Mouse (Mus musculus) kidney, adult 2 months (tissue): Measurements from ENCODE around the gene Col1a1. TPM values are rescaled to one million over a fixed set of nuclear protein-coding genes. Genes with fewer than 3 reads are reported as not detected.

Experiments
- DNase-seq: peaks from one replicate; pipeline ENCODE4 v3.0.0; 2021
- H3K27ac ChIP-seq: fragments of 200-500 bp; 2 replicates; pipeline ENCODE4 v1.5.1; 2012; ENCODE audit warnings: low read depth, low read length, control low read depth, inconsistent platforms; ENCODE audit not compliant: insufficient read depth
- H3K27me3 ChIP-seq: fragments of 200-500 bp; replicated peaks from 2 replicates; pipeline ENCODE4 v1.6.1; 2012; ENCODE audit warnings: mild to moderate bottlenecking, moderate library complexity, low read length, inconsistent platforms; ENCODE audit not compliant: control insufficient read depth, insufficient read depth
- H3K36me3 ChIP-seq: fragments of 200-500 bp; 2 replicates; pipeline ENCODE4 v1.6.1; 2012; ENCODE audit warnings: mild to moderate bottlenecking, moderate library complexity, low read length, inconsistent platforms; ENCODE audit not compliant: control insufficient read depth, insufficient read depth
- H3K4me1 ChIP-seq: fragments of 200-500 bp; 2 replicates; pipeline ENCODE4 v1.6.1; 2011; ENCODE audit warnings: low read length; ENCODE audit not compliant: control insufficient read depth, insufficient read depth
- H3K4me3 ChIP-seq: fragments of 200-500 bp; 2 replicates; pipeline ENCODE4 v1.5.1; 2011; ENCODE audit warnings: mild to moderate bottlenecking, low read depth, low read length, control low read depth; ENCODE audit not compliant: insufficient read depth
- CTCF ChIP-seq: fragments of 200-500 bp; conservative IDR thresholded peaks from 2 replicates; pipeline ENCODE4 v1.5.1; 2011; ENCODE audit warnings: low read depth, mild to moderate bottlenecking, control low read depth, low read length, moderate library complexity, mixed read lengths; ENCODE audit not compliant: insufficient read depth, insufficient read length
- POLR2A ChIP-seq: fragments of 200-500 bp; IDR thresholded peaks from one replicate; pipeline ENCODE4 v1.6.1; 2011; ENCODE audit warnings: low read depth, low read length, control low read depth
- WGBS: fragments of 180-500 bp; shearing (Covaris S2); methylation state at CpG from one replicate; pipeline ENCODE4 v1.1.7; 2018; 5-methylcytosine and 5-hydroxymethylcytosine counted together
- polyA plus RNA-seq: library from polyadenylated mRNA; depleted of rRNA; stranded (reverse); fragments of >200 nt; gene quantifications from 2 replicates; pipeline ENCODE4 v1.2.3, GENCODE M21; 2012

Gene Col1a1
- polyA plus RNA-seq, 1 experiment: 25.3 TPM

GRCm38 (mm10) chr11:94991641-94992479, 55.8 kb downstream of the Col1a1 start:
- Histone ChIP-seq H3K4me3 (peak overlapping the region; percentile 91), H3K36me3 (no peaks in the 10 kb centered on the region), H3K27me3 (no peaks in the 10 kb centered on the region), H3K4me1 (peaks cover 28% of the 10 kb centered on the region), H3K27ac (peak overlapping the region; percentile 49)
- WGBS: under 1% methylated on average over 99 of the region's 99 CpGs
- TF ChIP-seq POLR2A: no peak
- TF ChIP-seq CTCF: no peak
- peak; percentile 62 for DNase-seq

- H3K4me1 ChIP-seq: peaks cover 23% of the 10 kb centered on the region
Measured at GRCm38 (mm10) chr11:94992480-94992753, 56.4 kb downstream of the Col1a1 start.

GRCm38 (mm10) chr11:94992754-94993606, 57.0 kb downstream of the Col1a1 start:
- DNase-seq: peak; percentile 74
- Histone ChIP-seq H3K27ac (peak overlapping the region; percentile 49), H3K4me3 (peak overlapping the region; percentile 91), H3K4me1 (peaks cover 20% of the 10 kb centered on the region), H3K36me3 (no peaks in the 10 kb centered on the region), H3K27me3 (no peaks in the 10 kb centered on the region)
- 3% methylated on average over 22 of the region's 22 CpGs for WGBS
- TF ChIP-seq POLR2A (peak; percentile 50), CTCF (no peak)

More at GRCm38 (mm10) chr11:94992480-94992753, 56.4 kb downstream of the Col1a1 start:
- no peak for TF ChIP-seq POLR2A
- TF ChIP-seq CTCF: no peak
- WGBS: 3% methylated on average over 20 of the region's 20 CpGs
- no peak for DNase-seq
- peak overlapping the region; percentile 91 for H3K4me3 ChIP-seq
- no peaks in the 10 kb centered on the region for H3K27me3 ChIP-seq
- no peaks in the 10 kb centered on the region for H3K36me3 ChIP-seq
- H3K27ac ChIP-seq: peak overlapping the region; percentile 49

GRCm38 (mm10) chr11:94994208-94994814, 58.3 kb downstream of the Col1a1 start:
- Histone ChIP-seq H3K4me3 (peak overlapping the region; percentile 91), H3K36me3 (no peaks in the 10 kb centered on the region), H3K27me3 (no peaks in the 10 kb centered on the region), H3K4me1 (peaks cover 16% of the 10 kb centered on the region), H3K27ac (no peak overlapping the region)
- TF ChIP-seq POLR2A (no peak), CTCF (no peak)
- DNase-seq: no peak
- 33% methylated on average over 10 of the region's 10 CpGs for WGBS

GRCm38 (mm10) chr11:94994947-94995772, 59.1 kb downstream of the Col1a1 start:
- H3K36me3 ChIP-seq: no peaks in the 10 kb centered on the region
- TF ChIP-seq POLR2A (no peak), CTCF (no peak)
- H3K4me3 ChIP-seq: peak overlapping the region; percentile 91; the same call in 1 of the 2 replicates
- no peaks in the 10 kb centered on the region for H3K27me3 ChIP-seq
- 66% methylated on average over 11 of the region's 11 CpGs for WGBS
- peaks cover 12% of the 10 kb centered on the region for H3K4me1 ChIP-seq
- no peak overlapping the region for H3K27ac ChIP-seq
- DNase-seq: no peak

- no peak for TF ChIP-seq POLR2A
- no peak for TF ChIP-seq CTCF
- DNase-seq: no peak
- Histone ChIP-seq H3K27ac (no peak overlapping the region), H3K4me1 (peaks cover 12% of the 10 kb centered on the region), H3K4me3 (no peak overlapping the region), H3K36me3 (no peaks in the 10 kb centered on the region), H3K27me3 (no peaks in the 10 kb centered on the region)
- 73% methylated on average over 8 of the region's 8 CpGs for WGBS
Measured at GRCm38 (mm10) chr11:94996101-94996500, 60.1 kb downstream of the Col1a1 start.
